Mouse (Mus musculus): ENCODE data around the gene Trnp1.

The Trnp1 gene

DNA sequence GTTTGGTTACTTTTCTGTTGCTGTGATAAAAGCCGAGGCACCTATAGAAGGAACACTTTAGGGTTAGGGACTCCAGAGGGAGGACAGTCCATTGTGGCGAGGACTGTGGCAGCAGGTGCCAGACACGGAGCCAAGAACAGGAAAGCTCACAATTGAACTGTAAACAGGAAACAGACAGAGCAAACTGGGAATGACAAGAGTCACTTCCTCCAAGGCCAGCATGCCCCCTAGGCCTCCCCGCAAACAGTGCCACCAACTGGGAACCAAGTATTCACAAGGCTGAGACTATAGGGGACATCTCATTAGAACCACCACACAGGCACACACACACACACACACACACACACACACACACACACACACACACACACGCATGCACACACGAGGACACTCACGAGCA is 45.9 kb downstream of the Trnp1 start:
- no peak for DNase-seq

DNA sequence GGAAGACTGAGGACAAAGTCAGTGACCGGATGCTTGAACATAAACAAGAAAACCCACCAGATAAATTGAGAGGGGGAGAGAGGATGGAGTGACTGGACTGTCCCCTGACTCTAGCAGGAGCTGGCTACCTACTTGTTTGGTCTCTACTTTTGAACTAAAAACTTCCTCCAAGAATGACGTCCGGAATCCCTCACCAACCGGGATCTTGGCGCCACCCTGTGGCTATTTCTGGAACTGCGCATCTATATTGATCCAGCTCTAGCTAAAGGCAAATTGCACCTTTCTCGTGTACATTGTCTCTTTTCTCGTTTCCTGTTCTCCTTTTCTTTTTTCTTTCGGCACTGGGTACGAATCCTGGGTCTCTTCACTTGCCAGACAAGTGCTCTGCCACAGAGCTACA is 46.8 kb downstream of the Trnp1 start:
- peak; percentile 87 for DNase-seq

GRCm38 (mm10) chr4:133449726-133450125 is 48.6 kb downstream of the Trnp1 start:
- DNase-seq, result peak; percentile 57

DNA sequence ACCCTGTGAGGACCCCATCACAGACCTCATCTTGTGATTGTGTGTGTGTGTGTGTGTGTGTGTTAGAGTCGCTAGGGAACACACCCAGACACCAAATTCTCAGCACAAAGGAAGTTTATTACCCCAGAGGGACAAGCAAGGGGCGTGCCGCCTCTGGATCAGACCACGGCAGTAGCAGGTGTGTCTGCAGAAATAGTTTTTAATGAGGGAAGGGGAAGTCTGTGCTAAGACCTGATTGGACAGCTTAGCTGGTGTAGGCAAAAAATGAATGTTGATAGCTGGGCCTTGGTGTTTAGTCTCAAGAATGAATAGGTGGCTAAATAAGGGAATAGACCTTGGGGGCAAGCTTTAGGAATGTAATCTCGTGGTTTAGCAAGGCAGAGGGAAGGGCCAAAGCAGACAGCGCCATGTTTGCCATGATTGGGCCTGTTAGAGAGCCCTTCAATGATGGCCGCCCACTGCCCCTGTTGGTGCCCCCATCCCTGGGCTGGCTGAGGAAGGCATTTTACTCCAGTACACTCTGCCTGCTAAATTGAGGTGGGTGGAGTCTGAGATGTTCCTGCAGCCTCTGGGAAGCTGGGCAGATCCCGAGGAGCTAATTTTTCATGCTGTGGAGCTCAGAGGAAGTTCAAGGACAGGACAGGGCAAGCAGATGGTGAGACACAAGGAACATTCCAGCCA is 49.5 kb downstream of the Trnp1 start:
- DNase-seq, result no peak

DNA sequence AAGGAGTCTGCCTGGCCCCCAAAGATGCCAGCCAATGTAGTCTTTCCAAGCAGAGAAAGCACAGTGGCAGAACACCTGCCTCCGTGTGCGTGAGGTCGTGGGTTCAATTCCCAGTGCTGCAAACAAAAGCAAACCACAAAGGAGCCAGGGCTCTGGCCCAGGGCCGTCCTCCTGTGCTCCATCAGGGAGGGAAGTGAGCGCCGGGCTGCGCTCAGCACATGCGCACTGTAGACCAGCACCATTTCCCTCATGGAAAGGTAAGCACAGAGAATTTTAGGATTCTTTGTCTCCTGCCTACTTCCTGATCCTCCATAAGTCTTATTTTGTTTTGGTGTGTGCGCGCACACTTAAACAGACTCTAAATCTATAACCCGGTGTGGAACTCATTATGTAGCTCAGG is 50.4 kb downstream of the Trnp1 start:
- no peak for DNase-seq

DNA sequence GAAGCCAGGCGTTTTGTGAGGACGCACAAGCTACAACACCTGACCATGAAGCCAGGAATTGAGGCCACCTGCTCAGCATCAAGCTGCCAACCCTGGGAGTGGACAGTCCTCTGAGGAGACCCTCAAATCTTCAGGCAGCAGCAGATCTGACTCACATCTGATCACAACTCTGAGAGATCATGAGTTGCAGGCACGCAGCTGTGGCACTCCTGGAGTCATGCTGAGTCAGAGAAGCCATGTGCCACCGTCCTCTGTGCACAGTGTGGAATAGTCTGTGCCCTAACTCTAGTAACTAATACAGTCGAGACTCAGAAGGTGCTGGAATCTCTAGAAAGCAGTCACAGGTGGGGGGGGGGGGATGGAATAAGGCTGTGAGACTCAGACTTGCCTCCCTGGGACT is 51.0 kb downstream of the Trnp1 start:
- DNase-seq, result no peak

DNA sequence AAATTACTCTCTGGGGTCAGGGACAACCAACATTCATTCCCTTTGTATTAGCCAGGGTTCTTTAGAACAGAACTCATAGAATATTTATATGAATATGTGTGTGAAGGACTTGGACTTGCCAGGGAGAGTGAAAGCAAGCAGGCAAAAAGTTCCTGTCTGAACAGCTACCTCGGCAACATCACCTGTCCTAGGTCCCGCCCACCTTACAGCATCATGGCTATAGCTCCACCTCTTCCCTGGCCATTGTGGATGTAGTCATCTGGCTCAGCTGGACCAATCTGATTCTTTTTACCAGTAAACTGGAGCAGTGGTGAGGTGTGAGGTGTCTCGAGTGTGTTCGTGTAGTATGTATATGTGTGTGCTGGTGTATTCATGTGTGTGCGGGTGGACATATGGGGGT is 52.6 kb downstream of the Trnp1 start:
- no peak for DNase-seq

DNA sequence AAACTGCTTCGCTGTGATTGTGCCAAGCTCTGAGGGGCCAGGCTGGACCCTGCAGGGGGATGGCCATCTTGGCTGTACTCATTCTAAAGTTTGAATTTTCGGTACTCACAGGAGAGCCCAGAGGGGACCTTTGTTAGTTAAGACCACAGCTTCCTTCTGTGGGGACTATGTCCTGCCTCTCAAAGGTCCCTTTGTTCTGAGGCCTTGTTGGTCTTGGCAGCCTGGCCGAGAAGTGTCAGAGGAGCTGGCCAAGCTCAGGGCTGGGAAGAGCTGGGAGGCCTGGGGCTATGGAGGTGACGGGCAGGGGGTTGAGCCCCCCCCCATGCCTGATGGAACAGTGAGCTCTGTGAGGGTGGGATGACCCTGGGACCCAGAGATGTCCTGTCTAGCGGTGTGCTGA is 55.3 kb downstream of the Trnp1 start:
- DNase-seq, result no peak

GRCm38 (mm10) chr4:133442194-133442593 is 56.2 kb downstream of the Trnp1 start:
- DNase-seq, result no peak
